Mouse (Mus musculus): ENCODE results near the gene Ankrd60.

DNA sequence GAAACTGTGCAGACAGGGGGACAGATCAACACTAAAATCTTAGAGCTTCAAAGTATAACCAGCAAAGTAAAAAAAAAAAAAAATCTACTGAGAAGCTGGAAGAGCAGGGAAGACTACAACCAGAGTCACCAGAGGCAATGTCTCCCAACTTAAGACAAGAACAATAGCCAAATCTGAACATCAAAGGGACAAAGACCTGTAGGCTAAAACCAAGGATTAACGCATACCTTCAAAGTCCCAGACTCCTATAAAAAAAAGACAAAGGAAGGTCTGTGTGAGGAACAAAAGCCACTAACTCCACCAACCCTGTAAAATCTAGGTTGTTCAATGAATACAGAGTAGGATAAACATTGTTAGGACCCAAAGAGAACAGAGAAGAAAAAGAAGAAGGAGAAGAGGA is 23.7 kb upstream of the Ankrd60 start:
- TF ChIP-seq CTCF (IDR thresholded peaks at IDR 0.05; ENCODE audit: low read depth, low read length): no peak
- TF ChIP-seq POLR2A (IDR thresholded peaks at IDR 0.05; ENCODE audit: borderline replicate concordance, low read depth, low read length): no peak
